Mouse (Mus musculus) liver, adult 10 weeks (tissue): ENCODE measurements around the gene 1600015I10Rik. TPM values are rescaled to one million over a fixed set of nuclear protein-coding genes. Genes with fewer than 3 reads are reported as not detected.

Source experiments
- polyA plus RNA-seq: library from polyadenylated mRNA; stranded (reverse); fragments of 350-450 nt; fragmentation: Illumina TruSeq; extraction: RNeasy Lipid Tissue Mini Kit (QIAGEN cat#74804); gene quantifications from one replicate; pipeline ENCODE4 v1.2.3, GENCODE M21; 2014; ENCODE audit warnings: low read depth, low replicate concordance

The 1600015I10Rik gene
- not detected for polyA plus RNA-seq

GRCm38 (mm10) chr6:48929595-48929994 is at the start of gene 1600015I10Rik:
Gene 1600015I10Rik (plus strand): TSS chr6:48929895.

GRCm38 (mm10) chr6:48974663-48975062 is 45.0 kb downstream of the 1600015I10Rik start, which contains the start of gene Doxl2:
Gene Doxl2 (plus strand): TSS chr6:48974963.

Other genes starting within 250 kb of the 1600015I10Rik start
- 32.8 TPM for gene Gimap4, start 245.3 kb upstream of the 1600015I10Rik start, polyA plus RNA-seq
- gene Gimap6, start 221.7 kb upstream of the 1600015I10Rik start, polyA plus RNA-seq: 17.0 TPM
- gene Gm28053, start 211.3 kb upstream of the 1600015I10Rik start, polyA plus RNA-seq: not detected
- gene Gimap7, start 211.3 kb upstream of the 1600015I10Rik start, polyA plus RNA-seq: 1.3 TPM
- not detected for gene Gimap1, start 190.8 kb upstream of the 1600015I10Rik start, polyA plus RNA-seq
- gene Gimap5, start 183.7 kb upstream of the 1600015I10Rik start, polyA plus RNA-seq: 0.87 TPM
- 1.8 TPM for gene Gimap3, start 159.0 kb upstream of the 1600015I10Rik start, polyA plus RNA-seq
- gene Tmem176a, start 89.0 kb upstream of the 1600015I10Rik start, polyA plus RNA-seq: 74.1 TPM
- 51.6 TPM for gene Tmem176b, start 88.4 kb upstream of the 1600015I10Rik start, polyA plus RNA-seq
- not detected for gene Aoc1, start 57.0 kb upstream of the 1600015I10Rik start, polyA plus RNA-seq
- not detected for gene Doxl2, start 45.1 kb downstream of the 1600015I10Rik start, polyA plus RNA-seq
- not detected for gene Svs1, start 57.0 kb downstream of the 1600015I10Rik start, polyA plus RNA-seq
- not detected for gene Gpnmb, start 106.7 kb downstream of the 1600015I10Rik start, polyA plus RNA-seq
- 23.5 TPM for gene Malsu1, start 143.9 kb downstream of the 1600015I10Rik start, polyA plus RNA-seq